Mouse (Mus musculus) heart, adult 11 months (tissue): Measurements from ENCODE around the gene Cdc42ep2.

Experiments used
- DNase-seq: peaks from one replicate; pipeline ENCODE4 v3.0.0; 2022

Cdc42ep2 gene

GRCm38 (mm10) chr19:5872528-5872927, 52.1 kb downstream of the Cdc42ep2 start:
- peak; percentile 91 for DNase-seq

GRCm38 (mm10) chr19:5871683-5872082, 52.9 kb downstream of the Cdc42ep2 start:
- DNase-seq, result peak; percentile 90

- DNase-seq, result peak; percentile 97
These were observed 53.3 kb downstream of the Cdc42ep2 start for GRCm38 (mm10) chr19:5871273-5871672.

GRCm38 (mm10) chr19:5868096-5868495, 56.5 kb downstream of the Cdc42ep2 start:
- DNase-seq, result peak; percentile 90
